Mouse (Mus musculus): ENCODE measurements around the gene Tmc2. TPM values are rescaled to one million over a fixed set of nuclear protein-coding genes. Genes with fewer than 3 reads are reported as not detected.

The Tmc2 gene
- polyA plus RNA-seq, 1 experiment from 2014 or later: 0.07 TPM

DNA sequence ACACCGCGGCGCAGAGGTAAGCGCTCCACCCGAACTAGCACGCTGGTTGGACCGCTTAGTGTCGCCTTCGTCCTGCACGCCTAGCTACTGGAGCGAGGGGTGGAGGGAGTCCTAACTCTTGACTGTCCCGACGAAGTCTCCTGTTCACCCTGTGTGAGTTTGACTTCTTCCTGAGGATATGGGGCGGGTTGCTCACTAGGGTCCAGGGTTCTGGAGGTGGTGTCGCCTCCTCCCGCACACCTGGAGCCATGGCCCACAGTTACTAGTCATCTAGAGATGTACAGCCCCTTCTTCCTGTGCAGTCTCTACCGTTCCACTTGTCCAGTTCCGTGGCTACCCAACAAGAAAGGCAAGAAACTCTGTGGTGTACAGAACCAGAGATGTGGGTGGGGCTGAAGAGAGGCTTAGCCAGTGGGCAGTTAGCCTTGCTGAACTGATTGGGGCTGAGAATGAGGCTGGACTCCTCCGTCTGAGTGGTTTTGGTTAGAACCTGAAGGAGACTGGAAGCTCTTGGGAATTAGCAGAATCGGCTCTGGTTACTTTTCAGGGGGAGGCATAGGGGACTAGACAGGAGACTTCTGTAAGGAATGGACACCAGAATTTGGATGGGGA, 101.2 kb downstream of the Tmc2 start:
- peaks cover 96% of the 10 kb centered on the region for H3K27me3 ChIP-seq
- ATAC-seq (ENCODE audit: insufficient read depth): no peak
- H3K4me3 ChIP-seq (replicated peaks): peak overlapping the region; percentile 53
- H3K9ac ChIP-seq: no peak overlapping the region
- H3K4me2 ChIP-seq: peak overlapping the region; percentile 69
- H3K36me3 ChIP-seq (replicated peaks): no peaks in the 10 kb centered on the region
- 7% methylated on average over 20 of the region's 20 CpGs for WGBS (ENCODE audit: insufficient replicate concordance)
- H3K4me1 ChIP-seq (replicated peaks): peaks cover 14% of the 10 kb centered on the region
- no peaks in the 10 kb centered on the region for H3K9me3 ChIP-seq (replicated peaks)
- no peak overlapping the region for H3K27ac ChIP-seq (replicated peaks)

DNA sequence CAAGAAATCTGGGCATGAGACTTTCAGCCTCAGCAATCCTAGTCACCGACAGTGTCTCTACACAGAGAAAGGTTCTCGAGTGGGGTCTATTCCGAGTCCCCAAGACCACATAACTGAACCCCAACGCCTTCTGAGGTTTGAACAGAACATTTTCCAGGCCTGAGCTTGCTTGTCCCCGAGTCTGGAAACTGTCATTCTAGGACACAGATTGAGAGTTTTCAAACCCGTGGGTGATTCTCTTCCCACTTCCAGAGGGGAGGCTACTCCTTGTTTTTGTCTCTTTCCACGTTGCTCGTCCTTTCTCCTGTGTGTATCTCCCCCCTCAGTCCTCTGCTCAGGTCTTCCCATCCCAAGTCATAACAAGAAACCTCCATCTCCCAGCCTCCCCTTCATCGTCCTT, 102.6 kb downstream of the Tmc2 start:
- no peak for ATAC-seq (ENCODE audit: insufficient read depth)
- H3K4me3 ChIP-seq (replicated peaks): no peak overlapping the region
- no peak overlapping the region for H3K4me2 ChIP-seq
- H3K36me3 ChIP-seq (replicated peaks): no peaks in the 10 kb centered on the region
- H3K9ac ChIP-seq: no peak overlapping the region
- no peak overlapping the region for H3K27ac ChIP-seq (replicated peaks)
- peaks cover 14% of the 10 kb centered on the region for H3K4me1 ChIP-seq (replicated peaks)
- peaks cover 85% of the 10 kb centered on the region for H3K27me3 ChIP-seq
- H3K9me3 ChIP-seq (replicated peaks): no peaks in the 10 kb centered on the region
- WGBS (ENCODE audit: insufficient replicate concordance): 58% methylated on average over 9 of the region's 9 CpGs

DNA sequence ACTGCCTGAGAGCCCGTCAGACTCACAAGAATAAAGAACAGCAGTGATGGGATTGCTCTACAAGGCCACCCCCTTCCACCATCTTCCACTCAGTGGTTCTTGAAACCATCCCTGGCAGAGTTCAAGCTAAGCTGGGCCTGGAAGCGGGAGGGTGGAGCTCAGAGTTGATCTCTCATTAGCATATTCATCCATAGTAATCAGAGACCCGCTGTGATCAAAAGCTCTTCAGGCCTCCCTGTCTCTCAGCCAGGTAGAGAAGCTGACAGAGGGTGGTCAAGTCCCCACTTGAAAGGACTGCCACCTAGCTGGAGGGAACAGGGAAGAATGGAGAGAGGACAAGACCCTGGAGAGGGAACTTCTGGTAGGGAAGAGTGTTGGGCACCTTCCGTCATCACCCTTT, 108.0 kb downstream of the Tmc2 start:
- H3K27ac ChIP-seq (replicated peaks): no peak overlapping the region
- no peaks in the 10 kb centered on the region for H3K36me3 ChIP-seq (replicated peaks)
- no peak overlapping the region for H3K4me2 ChIP-seq
- peaks cover 35% of the 10 kb centered on the region for H3K27me3 ChIP-seq
- WGBS (ENCODE audit: insufficient replicate concordance): 46% methylated on average over 4 of the region's 4 CpGs
- no peaks in the 10 kb centered on the region for H3K4me1 ChIP-seq (replicated peaks)
- no peak overlapping the region for H3K4me3 ChIP-seq (replicated peaks)
- ATAC-seq (ENCODE audit: insufficient read depth): no peak
- no peak overlapping the region for H3K9ac ChIP-seq
- no peaks in the 10 kb centered on the region for H3K9me3 ChIP-seq (replicated peaks)

Other genes with a start within 250 kb of the Tmc2 start
- not detected in 2 replicates for gene Tgm3, start 182.8 kb upstream of the Tmc2 start, polyA plus RNA-seq (2015; fragmentation: Nextera tagmentation; extraction: Ambion mirVana)
- not detected in 2 replicates for gene Tgm6, start 82.8 kb upstream of the Tmc2 start, polyA plus RNA-seq (2015; fragmentation: Nextera tagmentation; extraction: Ambion mirVana)
- 280 and 286 TPM in 2 replicates for gene Snrpb, start 15.8 kb upstream of the Tmc2 start, polyA plus RNA-seq (2015; fragmentation: Nextera tagmentation; extraction: Ambion mirVana)
- 140 and 149 TPM in 2 replicates for gene Nop56, start 79.2 kb downstream of the Tmc2 start, polyA plus RNA-seq (2015; fragmentation: Nextera tagmentation; extraction: Ambion mirVana)
- 101 and 113 TPM in 2 replicates for gene Idh3b, start 89.4 kb downstream of the Tmc2 start, polyA plus RNA-seq (2015; fragmentation: Nextera tagmentation; extraction: Ambion mirVana)
- gene Ebf4, start 100.0 kb downstream of the Tmc2 start, polyA plus RNA-seq (2015; fragmentation: Nextera tagmentation; extraction: Ambion mirVana): 0.12 and 0.16 TPM in 2 replicates
- gene Cpxm1, start 202.4 kb downstream of the Tmc2 start, polyA plus RNA-seq (2015; fragmentation: Nextera tagmentation; extraction: Ambion mirVana): 2.9 and 3.1 TPM in 2 replicates
- not detected in 2 replicates for gene Gm28372, start 210.0 kb downstream of the Tmc2 start, polyA plus RNA-seq (2015; fragmentation: Nextera tagmentation; extraction: Ambion mirVana)
- not detected in 2 replicates for gene 1700020A23Rik, start 210.1 kb downstream of the Tmc2 start, polyA plus RNA-seq (2015; fragmentation: Nextera tagmentation; extraction: Ambion mirVana)
- gene Tmem239, start 211.3 kb downstream of the Tmc2 start, polyA plus RNA-seq (2015; fragmentation: Nextera tagmentation; extraction: Ambion mirVana): not detected in 2 replicates
- gene Vps16, start 229.1 kb downstream of the Tmc2 start, polyA plus RNA-seq (2015; fragmentation: Nextera tagmentation; extraction: Ambion mirVana): 35.0 and 43.4 TPM in 2 replicates
- 3.8 TPM in 2 replicates for gene Pced1a, start 229.5 kb downstream of the Tmc2 start, polyA plus RNA-seq (2015; fragmentation: Nextera tagmentation; extraction: Ambion mirVana)

Data from liver, embryonic 15.5 days (tissue).